9 mouse cellular contexts compared by ENCODE assay signal in the genomic region with DNA sequence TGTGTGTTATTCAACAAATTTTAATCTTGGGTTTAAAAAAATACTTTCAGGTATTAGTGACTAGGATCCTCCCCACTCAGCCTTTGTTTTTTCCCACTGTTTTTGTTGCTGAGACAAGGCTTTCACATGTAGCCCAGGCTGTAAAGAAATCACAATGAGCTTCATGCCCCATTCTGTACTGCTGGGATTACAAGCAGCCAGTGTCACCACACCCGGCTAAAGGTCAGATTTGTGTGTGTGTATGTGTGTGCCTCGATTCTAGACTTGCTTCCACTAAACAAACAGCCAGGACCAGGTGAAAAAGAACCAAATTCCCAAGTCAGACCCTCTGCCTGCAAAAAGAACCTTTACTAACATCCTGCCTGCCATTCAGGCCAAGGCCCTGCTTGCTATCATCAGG. TPM values are rescaled to one million over a fixed set of nuclear protein-coding genes. Genes with fewer than 3 reads are reported as not detected.
DNase-seq lines count a peak whose midpoint lies in the region; ATAC-seq lines count a peak whose summit lies in the region.
"Had no signal": no experiment of that assay in that cellular context is flagged by ENCODE, and none has a peak within 500 bp of the region (broad histone marks: within the 10 kb centered on the region; RNA-seq: fewer than 3 reads in every experiment).

No protein-coding gene starts in this region.

- no peak overlapping the region for H3K27ac ChIP-seq in forebrain, embryonic 14.5 days (ENCODE audit: low read depth, low read length)
- H3K27ac ChIP-seq in liver, embryonic 13.5 days: 0 out of 2 replicates have a peak overlapping the region, but pooled peaks have one; percentile 89

- peak overlapping the region; percentile 98 for H3K4me3 ChIP-seq in megakaryocyte, embryonic 14.5 days (replicated peaks)
- H3K4me3 ChIP-seq in forebrain, embryonic 14.5 days (ENCODE audit: low read depth, low read length): peak overlapping the region; percentile 96
- H3K4me3 ChIP-seq in liver, embryonic 13.5 days (replicated peaks): peak overlapping the region; percentile 99

- peaks cover 37% of the 10 kb centered on the region for H3K36me3 ChIP-seq in megakaryocyte, embryonic 14.5 days (replicated peaks; ENCODE audit: low read length)
- peaks cover 11% of the 10 kb centered on the region; the same call in 1 of the 2 replicates for H3K36me3 ChIP-seq in forebrain, embryonic 14.5 days (ENCODE audit: control insufficient read depth, insufficient read depth, low read length)
- H3K36me3 ChIP-seq in liver, embryonic 13.5 days: peaks cover 34% of the 10 kb centered on the region

- H3K4me1 ChIP-seq in megakaryocyte, embryonic 14.5 days: peaks cover 64% of the 10 kb centered on the region
- H3K4me1 ChIP-seq in forebrain, embryonic 14.5 days (ENCODE audit: control insufficient read depth, insufficient read depth, low read length): peaks cover 12% of the 10 kb centered on the region
- peaks cover 75% of the 10 kb centered on the region for H3K4me1 ChIP-seq in liver, embryonic 13.5 days (replicated peaks)

- DNase-seq in forebrain, embryonic 14.5 days (ENCODE audit: low spot score): no peak
- DNase-seq in liver, embryonic 13.5 days: no peak
- DNase-seq in urinary bladder, adult 2 months (ENCODE audit: low spot score): no peak
- DNase-seq in layer of hippocampus, postnatal 25 days (ENCODE audit: extremely low spot score in 1 of 2, low spot score in 1 of 2): no peak
- DNase-seq in spleen, adult 18-20 months: no peak
- DNase-seq: adrenal gland, adult 8-10 months; gastrocnemius, postnatal 36 days had no signal

- H3K9me3 ChIP-seq in megakaryocyte, embryonic 14.5 days: no peaks in the 10 kb centered on the region
- no peaks in the 10 kb centered on the region for H3K9me3 ChIP-seq in forebrain, embryonic 14.5 days (replicated peaks; ENCODE audit: control insufficient read depth, low read length)
- no peaks in the 10 kb centered on the region for H3K9me3 ChIP-seq in liver, embryonic 13.5 days (replicated peaks)

- no peaks in the 10 kb centered on the region for H3K27me3 ChIP-seq in megakaryocyte, embryonic 14.5 days (replicated peaks)
- no peaks in the 10 kb centered on the region for H3K27me3 ChIP-seq in forebrain, embryonic 14.5 days (replicated peaks; ENCODE audit: control insufficient read depth, insufficient read depth, low read length)
- no peaks in the 10 kb centered on the region for H3K27me3 ChIP-seq in liver, embryonic 13.5 days

- no peak for ATAC-seq in megakaryocyte, adult 5-6 weeks (ENCODE audit: poor library complexity, severe bottlenecking)
- ATAC-seq in forebrain, embryonic 14.5 days: no peak
- ATAC-seq in liver, embryonic 13.5 days (ENCODE audit: low read depth): no peak

- H3K4me2 ChIP-seq in forebrain, embryonic 14.5 days (ENCODE audit: low read length): peak overlapping the region; percentile 93
- H3K4me2 ChIP-seq in liver, embryonic 13.5 days: peak overlapping the region; percentile 95

- H3K9ac ChIP-seq in forebrain, embryonic 14.5 days (ENCODE audit: low read length): peak overlapping the region; percentile 94
- peak overlapping the region; percentile 97 for H3K9ac ChIP-seq in liver, embryonic 13.5 days

- 74% methylated on average over 2 of the region's 2 CpGs for WGBS in forebrain, embryonic 14.5 days
- WGBS in liver, embryonic 13.5 days (ENCODE audit: insufficient replicate concordance): 36% methylated on average over 2 of the region's 2 CpGs

RNA-seq across cellular contexts. Expression of gene Cnot1, which starts 1.8 kb away (rescaled TPM):
- polyA plus RNA-seq in megakaryocyte, embryonic 14.5 days (2012; ENCODE audit: insufficient read depth, low replicate concordance): 1.4 and 2.1 TPM in 2 replicates
- 174 and 179 TPM in 2 replicates for total RNA-seq in megakaryocyte, adult 5-6 weeks (2015)
- 107 and 144 TPM in 2 replicates for total RNA-seq in megakaryocyte, adult 5-6 weeks (2017)
- polyA plus RNA-seq in forebrain, embryonic 14.5 days (2014; fragmentation: Nextera tagmentation; extraction: Ambion mirVana): 63.0 and 66.4 TPM in 2 replicates
- 24.5 and 30.6 TPM in 2 replicates for polyA plus RNA-seq in liver, embryonic 13.5 days (2015; fragmentation: Nextera tagmentation; extraction: Ambion mirVana)
- polyA plus RNA-seq in urinary bladder, adult 2 months (2012; rRNA removed): 52.5 and 62.5 TPM in 2 replicates
- total RNA-seq in layer of hippocampus, postnatal 25 days (2021): 100 to 1,000 TPM; 121 to 133 TPM

RNA-seq across cellular contexts. Expression of gene Sap18b, which starts 19.7 kb away (rescaled TPM):
- 13.8 and 55.0 TPM in 2 replicates for polyA plus RNA-seq in megakaryocyte, embryonic 14.5 days (2012; ENCODE audit: insufficient read depth, low replicate concordance)
- total RNA-seq in megakaryocyte, adult 5-6 weeks (2015): 89.7 and 139 TPM in 2 replicates
- 222 and 239 TPM in 2 replicates for total RNA-seq in megakaryocyte, adult 5-6 weeks (2017)
- polyA plus RNA-seq in forebrain, embryonic 14.5 days (2014; fragmentation: Nextera tagmentation; extraction: Ambion mirVana): 271 and 294 TPM in 2 replicates
- 295 and 356 TPM in 2 replicates for polyA plus RNA-seq in liver, embryonic 13.5 days (2015; fragmentation: Nextera tagmentation; extraction: Ambion mirVana)
- 122 and 134 TPM in 2 replicates for polyA plus RNA-seq in urinary bladder, adult 2 months (2012; rRNA removed)
- 100 to 1,000 TPM; 121 to 139 TPM for total RNA-seq in layer of hippocampus, postnatal 25 days (2021)

RNA-seq across cellular contexts. Expression of gene Slc38a7, which starts 47.9 kb away (rescaled TPM):
- 3.6 and 9.6 TPM in 2 replicates for polyA plus RNA-seq in megakaryocyte, embryonic 14.5 days (2012; ENCODE audit: insufficient read depth, low replicate concordance)
- total RNA-seq in megakaryocyte, adult 5-6 weeks (2015): 8.0 and 10.0 TPM in 2 replicates
- 9.1 and 11.7 TPM in 2 replicates for total RNA-seq in megakaryocyte, adult 5-6 weeks (2017)
- polyA plus RNA-seq in forebrain, embryonic 14.5 days (2014; fragmentation: Nextera tagmentation; extraction: Ambion mirVana): 25.4 and 27.5 TPM in 2 replicates
- polyA plus RNA-seq in liver, embryonic 13.5 days (2015; fragmentation: Nextera tagmentation; extraction: Ambion mirVana): 7.1 and 9.1 TPM in 2 replicates
- 19.9 and 22.2 TPM in 2 replicates for polyA plus RNA-seq in urinary bladder, adult 2 months (2012; rRNA removed)
- total RNA-seq in layer of hippocampus, postnatal 25 days (2021): 10 to 100 TPM; 29.1 to 31.1 TPM
